Mouse (Mus musculus): ENCODE measurements around the gene Pcbp3. TPM values are rescaled to one million over a fixed set of nuclear protein-coding genes. Genes with fewer than 3 reads are reported as not detected.

Pcbp3 gene
- polyA plus RNA-seq, 1 experiment, result not detected

- H3K27ac ChIP-seq (ENCODE audit: insufficient read depth, low read depth, low read length), result peak overlapping the region; percentile 16
- TF ChIP-seq CTCF (IDR thresholded peaks at IDR 0.05; ENCODE audit: insufficient read depth, low read depth, low read length), result no peak
- TF ChIP-seq POLR2A (IDR thresholded peaks at IDR 0.05; ENCODE audit: insufficient read depth, low read depth, low read length), result no peak
Observed at GRCm38 (mm10) chr10:76809439-76809838, 152.2 kb downstream of the Pcbp3 start.

GRCm38 (mm10) chr10:76808446-76809400, 153.0 kb downstream of the Pcbp3 start:
- Histone ChIP-seq H3K4me3 (ENCODE audit: insufficient read depth, low read depth, low read length) (no peak overlapping the region), H3K4me1 (ENCODE audit: control insufficient read depth, insufficient read depth, low read length) (peaks cover 22% of the 10 kb centered on the region), H3K27ac (ENCODE audit: insufficient read depth, low read depth, low read length) (no peak overlapping the region)
- no peak for TF ChIP-seq CTCF (IDR thresholded peaks at IDR 0.05; ENCODE audit: insufficient read depth, low read depth, low read length)
- no peak for TF ChIP-seq POLR2A (IDR thresholded peaks at IDR 0.05; ENCODE audit: insufficient read depth, low read depth, low read length)
- 38% methylated on average over 10 of the region's 10 CpGs for WGBS

More at GRCm38 (mm10) chr10:76809439-76809838, 152.2 kb downstream of the Pcbp3 start:
- WGBS, result 70% methylated on average over 11 of the region's 11 CpGs
- Histone ChIP-seq H3K4me1 (ENCODE audit: control insufficient read depth, insufficient read depth, low read length) (peaks cover 22% of the 10 kb centered on the region), H3K4me3 (ENCODE audit: insufficient read depth, low read depth, low read length) (no peak overlapping the region)

GRCm38 (mm10) chr10:76802500-76802885, 159.2 kb downstream of the Pcbp3 start:
- WGBS, result 40% methylated on average over 4 of the region's 4 CpGs
- Histone ChIP-seq H3K27ac (ENCODE audit: insufficient read depth, low read depth, low read length) (peak overlapping the region; percentile 83), H3K4me1 (ENCODE audit: control insufficient read depth, insufficient read depth, low read length) (peaks cover 50% of the 10 kb centered on the region), H3K4me3 (ENCODE audit: insufficient read depth, low read depth, low read length) (no peak overlapping the region)
- TF ChIP-seq CTCF (IDR thresholded peaks at IDR 0.05; ENCODE audit: insufficient read depth, low read depth, low read length), result no peak
- TF ChIP-seq POLR2A (IDR thresholded peaks at IDR 0.05; ENCODE audit: insufficient read depth, low read depth, low read length), result no peak

GRCm38 (mm10) chr10:76801841-76802499, 159.7 kb downstream of the Pcbp3 start:
- peak overlapping the region; percentile 83 for H3K27ac ChIP-seq (ENCODE audit: insufficient read depth, low read depth, low read length)
- WGBS, result 37% methylated on average over 6 of the region's 6 CpGs
- H3K4me1 ChIP-seq (ENCODE audit: control insufficient read depth, insufficient read depth, low read length), result peaks cover 52% of the 10 kb centered on the region
- TF ChIP-seq POLR2A (IDR thresholded peaks at IDR 0.05; ENCODE audit: insufficient read depth, low read depth, low read length) (no peak), CTCF (IDR thresholded peaks at IDR 0.05; ENCODE audit: insufficient read depth, low read depth, low read length) (no peak)
- H3K4me3 ChIP-seq (ENCODE audit: insufficient read depth, low read depth, low read length), result no peak overlapping the region

- 16% methylated on average over 5 of the region's 5 CpGs for WGBS
- peaks cover 51% of the 10 kb centered on the region for H3K4me1 ChIP-seq (ENCODE audit: control insufficient read depth, insufficient read depth, low read length)
- TF ChIP-seq POLR2A (IDR thresholded peaks at IDR 0.05; ENCODE audit: insufficient read depth, low read depth, low read length) (no peak), CTCF (IDR thresholded peaks at IDR 0.05; ENCODE audit: insufficient read depth, low read depth, low read length) (no peak)
- H3K4me3 ChIP-seq (ENCODE audit: insufficient read depth, low read depth, low read length), result no peak overlapping the region
- H3K27ac ChIP-seq (ENCODE audit: insufficient read depth, low read depth, low read length), result peak overlapping the region; percentile 42; the same call in 1 of the 2 replicates
Observed at GRCm38 (mm10) chr10:76801237-76801641, 160.4 kb downstream of the Pcbp3 start.

- H3K4me1 ChIP-seq (ENCODE audit: control insufficient read depth, insufficient read depth, low read length), result peaks cover 54% of the 10 kb centered on the region
- WGBS, result 63% methylated on average over 17 of the region's 17 CpGs
- no peak for TF ChIP-seq CTCF (IDR thresholded peaks at IDR 0.05; ENCODE audit: insufficient read depth, low read depth, low read length)
- TF ChIP-seq POLR2A (IDR thresholded peaks at IDR 0.05; ENCODE audit: insufficient read depth, low read depth, low read length), result no peak
- H3K27ac ChIP-seq (ENCODE audit: insufficient read depth, low read depth, low read length), result peak overlapping the region; percentile 20; the same call in 1 of the 2 replicates
- H3K4me3 ChIP-seq (ENCODE audit: insufficient read depth, low read depth, low read length), result no peak overlapping the region
Observed at GRCm38 (mm10) chr10:76798751-76799585, 162.7 kb downstream of the Pcbp3 start.

- no peak overlapping the region for H3K4me3 ChIP-seq (ENCODE audit: insufficient read depth, low read depth, low read length)
- WGBS, result 83% methylated on average over 3 of the region's 3 CpGs
- no peak overlapping the region for H3K27ac ChIP-seq (ENCODE audit: insufficient read depth, low read depth, low read length)
- TF ChIP-seq CTCF (IDR thresholded peaks at IDR 0.05; ENCODE audit: insufficient read depth, low read depth, low read length) (no peak), POLR2A (IDR thresholded peaks at IDR 0.05; ENCODE audit: insufficient read depth, low read depth, low read length) (no peak)
- H3K4me1 ChIP-seq (ENCODE audit: control insufficient read depth, insufficient read depth, low read length), result peaks cover 22% of the 10 kb centered on the region
Observed at GRCm38 (mm10) chr10:76794102-76794501, 167.6 kb downstream of the Pcbp3 start.

GRCm38 (mm10) chr10:76791475-76791874, 170.2 kb downstream of the Pcbp3 start:
- peaks cover 11% of the 10 kb centered on the region for H3K4me1 ChIP-seq (ENCODE audit: control insufficient read depth, insufficient read depth, low read length)
- WGBS, result 90% methylated on average over 1 of the region's 1 CpGs
- H3K27ac ChIP-seq (ENCODE audit: insufficient read depth, low read depth, low read length), result no peak overlapping the region
- H3K4me3 ChIP-seq (ENCODE audit: insufficient read depth, low read depth, low read length), result no peak overlapping the region
- TF ChIP-seq CTCF (IDR thresholded peaks at IDR 0.05; ENCODE audit: insufficient read depth, low read depth, low read length), result no peak
- TF ChIP-seq POLR2A (IDR thresholded peaks at IDR 0.05; ENCODE audit: insufficient read depth, low read depth, low read length), result no peak
